Mouse (Mus musculus) cerebral cortex, adult 2 months (tissue): ENCODE measurements around the gene Gas1.

Experiments used
- WGBS: fragments of 180-500 bp; shearing (Covaris S2); methylation state at CpG from one replicate; pipeline ENCODE4 v1.1.7; 2018; 5-methylcytosine and 5-hydroxymethylcytosine counted together

Gene Gas1

GRCm38 (mm10) chr13:60177106-60177796 is at the start of gene Gas1:
Gene Gas1, minus strand, starts transcription at chr13:60177365.
- under 1% methylated on average over 59 of the region's 59 CpGs for WGBS

GRCm38 (mm10) chr13:60226251-60226836 is 49.2 kb upstream of the Gas1 start:
- 47% methylated on average over 9 of the region's 9 CpGs for WGBS

GRCm38 (mm10) chr13:60225736-60226135 is 48.6 kb upstream of the Gas1 start:
- 82% methylated on average over 1 of the region's 1 CpGs for WGBS

DNA sequence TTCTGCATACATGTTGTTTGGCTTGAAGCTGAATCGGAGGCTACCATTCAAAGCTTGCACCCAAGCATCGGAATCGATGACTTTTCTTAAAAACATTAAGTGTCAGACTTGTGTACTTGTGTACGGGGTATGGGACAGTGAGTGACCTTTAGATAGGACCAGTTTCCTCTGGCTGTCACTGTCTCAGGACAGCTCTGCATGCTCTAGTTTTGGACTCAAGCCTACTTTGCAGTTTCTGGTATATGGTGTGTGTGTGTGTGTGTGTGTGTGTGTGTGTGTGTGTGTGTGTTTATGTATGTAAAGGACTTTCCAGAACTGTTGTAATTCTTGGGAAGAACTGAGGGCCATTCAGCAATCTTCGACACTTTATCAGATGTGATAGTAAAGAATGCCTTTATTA is 48.1 kb upstream of the Gas1 start:
- WGBS, result 94% methylated on average over 5 of the region's 5 CpGs

DNA sequence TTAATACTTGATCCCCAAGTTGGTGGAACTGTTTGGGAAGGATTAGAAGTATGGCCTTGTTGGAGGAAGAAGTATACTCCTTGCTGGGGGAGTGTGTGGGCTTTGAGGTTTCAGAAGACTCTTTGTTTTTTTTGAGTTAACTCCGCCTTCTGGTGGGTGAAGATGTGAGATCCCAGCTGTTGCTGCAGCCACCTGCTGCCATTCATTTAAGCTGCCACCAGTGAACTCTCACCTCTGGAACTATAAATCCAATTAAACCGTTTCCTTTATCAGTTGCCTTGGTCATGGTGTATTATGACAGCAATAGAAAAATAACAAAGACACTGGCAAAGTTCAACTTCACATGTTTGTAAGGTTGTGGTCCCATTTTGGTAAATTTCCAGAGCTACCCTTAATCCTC is 46.6 kb upstream of the Gas1 start:
- WGBS, result 83% methylated on average over 2 of the region's 2 CpGs

GRCm38 (mm10) chr13:60222336-60222735 is 45.2 kb upstream of the Gas1 start:
- WGBS, result 67% methylated on average over 11 of the region's 11 CpGs

GRCm38 (mm10) chr13:60213896-60214295 is 36.7 kb upstream of the Gas1 start:
- 94% methylated on average over 7 of the region's 7 CpGs for WGBS

- 74% methylated on average over 6 of the region's 6 CpGs for WGBS
Measured at GRCm38 (mm10) chr13:60207135-60207601, 30.0 kb upstream of the Gas1 start.

DNA sequence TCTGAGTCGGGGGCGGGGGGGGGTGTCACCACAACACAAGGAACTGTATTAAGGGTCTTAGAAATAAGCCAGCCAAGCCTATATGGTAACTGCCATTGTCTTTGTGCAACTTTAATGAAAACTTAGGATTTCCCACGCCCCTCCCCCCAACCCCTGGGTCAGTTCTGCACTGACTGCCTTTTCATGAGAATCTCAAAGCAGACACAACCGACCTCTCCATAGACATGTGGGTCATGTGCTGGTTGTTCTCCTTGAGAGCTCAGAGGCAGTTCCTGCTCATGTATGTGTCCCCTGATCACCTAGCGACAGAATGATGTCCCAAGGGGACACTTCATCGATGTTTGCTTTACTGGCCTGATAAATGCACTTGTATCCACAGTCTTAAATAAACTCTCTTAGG is 27.6 kb upstream of the Gas1 start:
- 91% methylated on average over 6 of the region's 6 CpGs for WGBS

GRCm38 (mm10) chr13:60193273-60193672 is 16.1 kb upstream of the Gas1 start:
- WGBS, result 53% methylated on average over 6 of the region's 6 CpGs

GRCm38 (mm10) chr13:60189923-60190322 is 12.8 kb upstream of the Gas1 start:
- WGBS, result 82% methylated on average over 10 of the region's 10 CpGs

DNA sequence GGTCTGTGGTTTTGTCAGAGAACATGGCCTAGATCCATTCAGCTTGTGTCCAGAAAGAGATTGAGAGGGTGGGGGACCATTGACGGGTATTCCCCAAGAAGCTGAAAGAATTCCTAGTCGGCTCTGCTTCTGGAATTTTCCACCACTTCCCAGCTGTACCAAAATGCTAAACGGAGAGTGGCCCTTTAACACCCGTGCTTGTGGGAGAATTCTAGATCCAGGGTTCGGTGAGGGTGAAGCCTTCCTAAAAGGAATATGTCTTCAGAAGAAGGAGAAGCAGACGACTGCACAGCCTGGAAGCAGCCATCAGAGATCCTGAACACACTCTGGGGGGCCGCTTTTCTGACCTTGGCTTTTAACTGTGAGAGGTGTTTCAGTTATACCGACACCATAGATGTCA is 11.8 kb upstream of the Gas1 start:
- 91% methylated on average over 8 of the region's 8 CpGs for WGBS

GRCm38 (mm10) chr13:60187276-60187675 is 10.1 kb upstream of the Gas1 start:
- 93% methylated on average over 2 of the region's 2 CpGs for WGBS

DNA sequence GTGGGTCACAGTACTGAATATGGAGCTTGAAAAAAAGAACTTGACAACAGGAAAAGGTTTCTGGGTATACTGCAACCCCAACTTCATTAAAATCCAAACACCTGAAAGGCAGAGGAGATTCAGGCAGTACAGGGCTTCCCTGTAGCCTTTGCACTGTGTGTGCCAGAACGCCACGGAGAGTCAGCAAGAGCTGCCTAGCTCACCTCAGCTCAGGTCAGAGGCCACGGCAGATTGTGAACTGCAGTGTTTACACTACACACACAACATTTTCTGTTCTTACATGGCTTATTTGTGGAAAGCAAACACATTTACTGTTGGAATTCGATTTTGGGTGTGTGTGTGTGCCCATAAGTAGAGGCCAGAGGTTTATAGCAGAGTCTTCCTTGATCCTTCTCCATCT is 5.2 kb upstream of the Gas1 start:
- 85% methylated on average over 4 of the region's 4 CpGs for WGBS

DNA sequence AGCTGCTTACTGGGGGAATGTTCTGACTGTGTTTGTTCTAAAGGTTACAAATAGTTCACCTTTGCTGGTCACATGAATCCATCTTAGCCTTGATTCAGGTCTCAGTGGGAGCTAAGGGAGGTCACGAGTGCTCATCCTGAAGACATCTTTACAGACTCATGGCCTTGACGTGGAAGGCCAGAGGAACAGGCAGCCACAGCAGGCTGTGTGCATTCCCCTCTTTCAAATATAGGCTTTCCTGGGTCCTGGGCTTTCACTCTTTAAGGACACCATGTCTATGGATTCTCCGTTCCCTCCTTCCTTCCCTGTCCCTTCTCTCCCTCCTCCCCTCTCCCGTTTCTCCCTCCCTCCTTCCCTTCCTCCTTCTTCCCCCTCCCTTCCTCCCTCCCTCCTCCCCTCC is 2.5 kb upstream of the Gas1 start:
- WGBS, result 89% methylated on average over 4 of the region's 4 CpGs

GRCm38 (mm10) chr13:60178416-60178815 is 1.3 kb upstream of the Gas1 start:
- under 1% methylated on average over 15 of the region's 15 CpGs for WGBS

- under 1% methylated on average over 13 of the region's 13 CpGs for WGBS
Measured at GRCm38 (mm10) chr13:60177797-60178110, 589 bp upstream of the Gas1 start.

DNA sequence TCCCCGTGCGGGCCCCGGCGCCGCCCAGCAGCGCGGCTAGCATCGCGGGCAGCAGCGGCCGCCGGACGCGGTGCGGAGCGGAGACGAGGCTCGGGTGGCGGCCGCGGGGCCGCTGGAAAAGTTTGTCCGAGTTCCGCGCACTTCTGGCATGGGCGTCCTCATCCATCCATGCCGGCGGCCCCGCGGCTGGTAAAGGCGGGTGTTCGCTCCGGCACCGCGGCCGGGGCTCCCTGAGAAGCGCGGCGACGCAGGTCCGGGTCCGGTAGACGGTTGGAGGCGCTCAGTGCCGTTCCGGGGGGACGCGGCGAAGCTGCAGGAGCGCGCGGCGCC is 424 bp downstream of the Gas1 start:
- under 1% methylated on average over 53 of the region's 53 CpGs for WGBS

DNA sequence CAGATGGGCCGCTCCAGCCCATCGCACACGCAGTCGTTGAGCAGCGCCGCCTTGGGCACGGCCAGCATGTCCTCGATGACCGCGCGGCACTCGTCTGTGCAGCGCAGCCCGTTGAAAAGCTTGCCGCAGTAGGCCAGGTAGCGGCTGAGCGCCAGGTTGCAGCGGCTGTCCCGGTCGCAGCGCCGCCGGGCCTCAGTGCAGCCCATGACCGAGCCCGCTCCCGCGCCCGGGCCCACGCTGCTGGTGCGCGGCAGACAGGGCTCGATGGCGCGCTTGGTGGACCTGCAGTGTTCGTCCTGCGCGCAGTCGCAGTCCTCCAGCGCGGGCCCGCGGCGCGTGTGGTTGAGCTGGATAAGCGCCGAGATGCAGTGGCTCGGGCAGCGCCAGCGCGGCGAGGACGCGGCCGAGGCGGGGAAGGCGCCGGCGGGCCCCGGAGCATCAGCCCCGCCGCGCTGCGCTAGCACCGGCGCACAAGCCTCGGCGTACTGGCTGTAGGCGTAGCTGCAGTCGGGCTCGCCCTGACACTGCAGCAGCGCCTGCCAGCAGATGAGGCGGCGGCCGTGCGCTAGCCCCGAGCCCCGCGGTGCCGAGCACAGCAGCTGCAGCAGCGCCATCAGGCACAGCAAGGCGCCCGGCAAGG is 909 bp downstream of the Gas1 start:
- under 1% methylated on average over 81 of the region's 82 CpGs for WGBS

- WGBS, result 2% methylated on average over 59 of the region's 59 CpGs
Measured at GRCm38 (mm10) chr13:60175490-60176135, 1.6 kb downstream of the Gas1 start.

- WGBS, result 8% methylated on average over 7 of the region's 7 CpGs
Measured at GRCm38 (mm10) chr13:60174953-60175352, 2.2 kb downstream of the Gas1 start.

GRCm38 (mm10) chr13:60173591-60174524 is 3.3 kb downstream of the Gas1 start:
- 51% methylated on average over 12 of the region's 12 CpGs for WGBS
